ENCODE assay signal across 7 mouse cellular contexts in genomic region chr9:59189141-59189540, GRCm38 (mm10).
DNase-seq lines count a peak whose midpoint lies in the region; ATAC-seq lines count a peak whose summit lies in the region.

No protein-coding gene starts in this region.

- 37% methylated on average over 9 of the region's 9 CpGs for WGBS in hindbrain, embryonic 16.5 days
- 30% methylated on average over 9 of the region's 9 CpGs for WGBS in limb, embryonic 12.5 days
- 16% methylated on average over 9 of the region's 9 CpGs for WGBS in stomach, embryonic 14.5 days
- 70% methylated on average over 9 of the region's 9 CpGs for WGBS in midbrain, embryonic 13.5 days

- peak; percentile 94 for ATAC-seq in hindbrain, embryonic 16.5 days
- no peak for ATAC-seq in limb, embryonic 12.5 days (ENCODE audit: insufficient number of reproducible peaks, insufficient read depth, low FRiP score, low TSS enrichment, low read depth)
- ATAC-seq in stomach, embryonic 14.5 days (ENCODE audit: insufficient number of reproducible peaks, insufficient read depth, low FRiP score, low read depth), result 0 out of 2 replicates have a peak, but pooled peaks have one; percentile 14
- ATAC-seq in midbrain, embryonic 13.5 days, result no peak

- H3K27me3 ChIP-seq in hindbrain, embryonic 16.5 days (replicated peaks; ENCODE audit: control insufficient read depth, insufficient read depth, low read length), result no peaks in the 10 kb centered on the region
- H3K27me3 ChIP-seq in limb, embryonic 12.5 days, result no peaks in the 10 kb centered on the region; the same call in 1 of the 2 replicates
- H3K27me3 ChIP-seq in stomach, embryonic 14.5 days (ENCODE audit: control insufficient read depth, insufficient read depth, low read length), result no peaks in the 10 kb centered on the region
- no peaks in the 10 kb centered on the region for H3K27me3 ChIP-seq in midbrain, embryonic 13.5 days

- H3K9ac ChIP-seq in hindbrain, embryonic 16.5 days (ENCODE audit: low read depth, low read length), result no peak overlapping the region
- H3K9ac ChIP-seq in limb, embryonic 12.5 days (replicated peaks), result no peak overlapping the region
- no peak overlapping the region for H3K9ac ChIP-seq in stomach, embryonic 14.5 days (replicated peaks; ENCODE audit: low read depth, low read length)
- H3K9ac ChIP-seq in midbrain, embryonic 13.5 days (replicated peaks), result no peak overlapping the region

- H3K36me3 ChIP-seq in hindbrain, embryonic 16.5 days (ENCODE audit: control insufficient read depth, insufficient read depth, low read length), result no peaks in the 10 kb centered on the region
- H3K36me3 ChIP-seq in limb, embryonic 12.5 days, result no peaks in the 10 kb centered on the region
- no peaks in the 10 kb centered on the region for H3K36me3 ChIP-seq in stomach, embryonic 14.5 days (ENCODE audit: control insufficient read depth, insufficient read depth, low read length)
- no peaks in the 10 kb centered on the region for H3K36me3 ChIP-seq in midbrain, embryonic 13.5 days

- H3K4me1 ChIP-seq in hindbrain, embryonic 16.5 days (ENCODE audit: control insufficient read depth, insufficient read depth, low read depth, low read length), result peaks cover 14% of the 10 kb centered on the region
- H3K4me1 ChIP-seq in limb, embryonic 12.5 days (replicated peaks), result peaks cover 22% of the 10 kb centered on the region
- peaks cover 10% of the 10 kb centered on the region; the same call in 1 of the 2 replicates for H3K4me1 ChIP-seq in stomach, embryonic 14.5 days (ENCODE audit: control insufficient read depth, insufficient read depth, low read length)
- peaks cover 8% of the 10 kb centered on the region; the same call in 1 of the 2 replicates for H3K4me1 ChIP-seq in midbrain, embryonic 13.5 days (replicated peaks)

- 0 out of 2 replicates have a peak overlapping the region, but pooled peaks have one; percentile 26 for H3K27ac ChIP-seq in hindbrain, embryonic 16.5 days (ENCODE audit: low read depth, low read length)
- H3K27ac ChIP-seq in limb, embryonic 12.5 days, result no peak overlapping the region
- H3K27ac ChIP-seq in stomach, embryonic 14.5 days (ENCODE audit: low read length), result no peak overlapping the region; the same call in 1 of the 2 replicates
- H3K27ac ChIP-seq in midbrain, embryonic 13.5 days, result no peak overlapping the region

- peak overlapping the region; percentile 8; the same call in 1 of the 2 replicates for H3K4me2 ChIP-seq in hindbrain, embryonic 16.5 days (ENCODE audit: low read length)
- 0 out of 2 replicates have a peak overlapping the region, but pooled peaks have one; percentile 13 for H3K4me2 ChIP-seq in limb, embryonic 12.5 days
- peak overlapping the region; percentile 1; the same call in 1 of the 2 replicates for H3K4me2 ChIP-seq in stomach, embryonic 14.5 days (replicated peaks; ENCODE audit: low read depth, low read length)
- H3K4me2 ChIP-seq in midbrain, embryonic 13.5 days (replicated peaks), result no peak overlapping the region

- no peak overlapping the region for H3K4me3 ChIP-seq in hindbrain, embryonic 16.5 days (ENCODE audit: low read length)
- H3K4me3 ChIP-seq in limb, embryonic 12.5 days (replicated peaks), result no peak overlapping the region
- no peak overlapping the region for H3K4me3 ChIP-seq in stomach, embryonic 14.5 days (ENCODE audit: low read depth, low read length)
- H3K4me3 ChIP-seq in midbrain, embryonic 13.5 days (replicated peaks), result no peak overlapping the region

- no peaks in the 10 kb centered on the region for H3K9me3 ChIP-seq in hindbrain, embryonic 16.5 days (ENCODE audit: control insufficient read depth, low read length)
- no peaks in the 10 kb centered on the region for H3K9me3 ChIP-seq in limb, embryonic 12.5 days
- H3K9me3 ChIP-seq in stomach, embryonic 14.5 days (ENCODE audit: control insufficient read depth, low read depth, low read length), result no peaks in the 10 kb centered on the region
- H3K9me3 ChIP-seq in midbrain, embryonic 13.5 days, result no peaks in the 10 kb centered on the region

- DNase-seq in 416B (ENCODE audit: low read depth), result peak; percentile 37
- peak; percentile 46 for DNase-seq in Muller cell, postnatal 12 days (ENCODE audit: inconsistent ontology term)
- DNase-seq in embryo, embryonic 9.5 days (ENCODE audit: extremely low spot score), result peak; percentile 24

Comparison
In these comparisons a context has a peak if more than half of its experiments do, and no peak if none do; other contexts are left out.
1. ATAC-seq: peak in hindbrain, embryonic 16.5 days (single experiment) and stomach, embryonic 14.5 days (single experiment); none in limb, embryonic 12.5 days (single experiment) and midbrain, embryonic 13.5 days (single experiment).
2. Peak in every context shown above with its lines, with median percentiles within 50 percentile points of each other: DNase-seq.